Mouse (Mus musculus) large intestine, adult 2 months (tissue): Measurements from ENCODE around the gene Syt1. TPM values are rescaled to one million over a fixed set of nuclear protein-coding genes. Genes with fewer than 3 reads are reported as not detected.
A peak's percentile ranks its signal among the peaks of the same experiment; 100 is the strongest.

Source experiments
- DNase-seq: peaks from one replicate; pipeline ENCODE4 v3.0.0-alpha.2; 2012; ENCODE audit warnings: low read depth, low spot score
- WGBS: fragments of 180-500 bp; shearing (Covaris S2); methylation state at CpG from one replicate; pipeline ENCODE4 v1.1.7; 2018; 5-methylcytosine and 5-hydroxymethylcytosine counted together
- polyA plus RNA-seq: library from polyadenylated mRNA; depleted of rRNA; stranded (reverse); fragments of >200 nt; gene quantifications from 2 replicates; pipeline ENCODE4 v1.2.3, GENCODE M21; 2012

Gene Syt1
- polyA plus RNA-seq, 1 experiment: 0.88 TPM

GRCm38 (mm10) chr10:108541555-108541954 lies 469.2 kb downstream of the Syt1 start:
- no peak for DNase-seq
- WGBS: 75% methylated on average over 9 of the region's 9 CpGs

GRCm38 (mm10) chr10:108538546-108538945 lies 472.2 kb downstream of the Syt1 start:
- 27% methylated on average over 3 of the region's 3 CpGs for WGBS
- DNase-seq: no peak

- 44% methylated on average over 9 of the region's 9 CpGs for WGBS
- peak; percentile 29 for DNase-seq
Measured at GRCm38 (mm10) chr10:108537641-108538040, 473.1 kb downstream of the Syt1 start.

- no peak for DNase-seq
- WGBS: 49% methylated on average over 5 of the region's 5 CpGs
Measured at GRCm38 (mm10) chr10:108535922-108536321, 474.9 kb downstream of the Syt1 start.

- WGBS: 82% methylated on average over 4 of the region's 4 CpGs
- DNase-seq: no peak
Measured at GRCm38 (mm10) chr10:108534112-108534511, 476.7 kb downstream of the Syt1 start.

- WGBS: 46% methylated on average over 11 of the region's 11 CpGs
Measured at GRCm38 (mm10) chr10:108532916-108533315, 477.9 kb downstream of the Syt1 start.

GRCm38 (mm10) chr10:108532283-108532682 lies 478.5 kb downstream of the Syt1 start:
- WGBS: 93% methylated on average over 9 of the region's 9 CpGs
- DNase-seq: no peak

More at GRCm38 (mm10) chr10:108532916-108533315, 477.9 kb downstream of the Syt1 start:
- DNase-seq: no peak

- WGBS: 33% methylated on average over 4 of the region's 4 CpGs
- no peak for DNase-seq
Measured at GRCm38 (mm10) chr10:108531641-108532040, 479.1 kb downstream of the Syt1 start.

GRCm38 (mm10) chr10:108531111-108531510 lies 479.7 kb downstream of the Syt1 start:
- no peak for DNase-seq
- WGBS: 39% methylated on average over 4 of the region's 4 CpGs

- 90% methylated on average over 7 of the region's 7 CpGs for WGBS
Measured at GRCm38 (mm10) chr10:108528338-108528737, 482.4 kb downstream of the Syt1 start.

GRCm38 (mm10) chr10:108525506-108525905 lies 485.3 kb downstream of the Syt1 start:
- WGBS: 91% methylated on average over 11 of the region's 11 CpGs

More at GRCm38 (mm10) chr10:108528338-108528737, 482.4 kb downstream of the Syt1 start:
- DNase-seq: no peak

GRCm38 (mm10) chr10:108524306-108525029 lies 486.3 kb downstream of the Syt1 start:
- DNase-seq: no peak
- 63% methylated on average over 6 of the region's 6 CpGs for WGBS

More at GRCm38 (mm10) chr10:108525506-108525905, 485.3 kb downstream of the Syt1 start:
- DNase-seq: no peak

GRCm38 (mm10) chr10:108519156-108519555 lies 491.6 kb downstream of the Syt1 start:
- no peak for DNase-seq
- 34% methylated on average over 6 of the region's 6 CpGs for WGBS

- DNase-seq: no peak
- 81% methylated on average over 9 of the region's 9 CpGs for WGBS
Measured at GRCm38 (mm10) chr10:108517076-108517475, 493.7 kb downstream of the Syt1 start.

GRCm38 (mm10) chr10:108514671-108515070 lies 496.1 kb downstream of the Syt1 start:
- 65% methylated on average over 7 of the region's 7 CpGs for WGBS
- no peak for DNase-seq

GRCm38 (mm10) chr10:108509579-108509978 lies 501.2 kb downstream of the Syt1 start:
- 56% methylated on average over 3 of the region's 3 CpGs for WGBS
- DNase-seq: no peak

- no peak for DNase-seq
- 94% methylated on average over 4 of the region's 4 CpGs for WGBS
Measured at GRCm38 (mm10) chr10:108506917-108507316, 503.9 kb downstream of the Syt1 start.

- 24% methylated on average over 7 of the region's 7 CpGs for WGBS
- peak; percentile 44 for DNase-seq
Measured at GRCm38 (mm10) chr10:108504925-108505324, 505.9 kb downstream of the Syt1 start.

GRCm38 (mm10) chr10:108504128-108504870 lies 506.5 kb downstream of the Syt1 start:
- DNase-seq: no peak
- WGBS: 32% methylated on average over 21 of the region's 21 CpGs

- WGBS: 33% methylated on average over 7 of the region's 7 CpGs
Measured at GRCm38 (mm10) chr10:108490231-108490630, 520.6 kb downstream of the Syt1 start.

GRCm38 (mm10) chr10:108483991-108484390 lies 526.8 kb downstream of the Syt1 start:
- WGBS: 80% methylated on average over 10 of the region's 10 CpGs
- no peak for DNase-seq

More at GRCm38 (mm10) chr10:108490231-108490630, 520.6 kb downstream of the Syt1 start:
- DNase-seq: no peak
